Mouse (Mus musculus) embryo, embryonic 10.5 days (tissue): ENCODE results near the gene Gjb5.

ENCODE experiments used
- DNase-seq: peaks from one replicate; pipeline ENCODE4 v3.0.0-alpha.2; 2015; ENCODE audit warnings: low spot score

Gene Gjb5

GRCm38 (mm10) chr4:127311561-127311960 is 46.4 kb downstream of the Gjb5 start:
- no peak for DNase-seq

GRCm38 (mm10) chr4:127306915-127307314 is 51.1 kb downstream of the Gjb5 start:
- no peak for DNase-seq
